Mouse (Mus musculus) thymus, adult 2 months (tissue): ENCODE measurements at regions not wholly inside any gene's neighbourhood (a gene's known extent, or its start where the extent isn't known, plus 50 kb on each side); places are given as distances from the start of the nearest gene placed in this dataset.

Experiments
- CTCF ChIP-seq: fragments of 200-500 bp; IDR thresholded peaks from 2 replicates; pipeline ENCODE4 v1.5.1; 2012; ENCODE audit warnings: mild to moderate bottlenecking, control low read depth, low read length, moderate library complexity, borderline replicate concordance; ENCODE audit not compliant: control insufficient read depth, poor library complexity, insufficient read depth; ENCODE audit errors: extremely low read depth
- POLR2A ChIP-seq: fragments of 200-500 bp; IDR thresholded peaks from 2 replicates; pipeline ENCODE4 v1.6.1; 2012; ENCODE audit warnings: mild to moderate bottlenecking, low read length, control low read depth, moderate library complexity; ENCODE audit not compliant: control insufficient read depth, poor library complexity, insufficient read depth; ENCODE audit errors: extremely low read depth

- TF ChIP-seq POLR2A (no peak), CTCF (no peak)
Measured at GRCm38 (mm10) chr6:148652434-148652833, 178.8 kb downstream of the Ipo8 start.
